Mouse (Mus musculus): ENCODE data around the gene Zfp706.
"Not testable (repeated sequence)": the region's sequence is repeated elsewhere in the genome, so short reads cannot be mapped to it uniquely, and the experiment has no call there.

Zfp706 gene

GRCm38 (mm10) chr15:37011316-37011715 is 3.7 kb upstream of the Zfp706 start:
- no peak for DNase-seq (ENCODE audit: low read depth, low spot score)

- DNase-seq (ENCODE audit: low read depth, low spot score), result no peak
These were observed 973 bp upstream of the Zfp706 start for GRCm38 (mm10) chr15:37008546-37008945.

- no peak for DNase-seq (ENCODE audit: low read depth, low spot score)
These were observed 416 bp upstream of the Zfp706 start for GRCm38 (mm10) chr15:37007959-37008419.

GRCm38 (mm10) chr15:37006475-37007164 is 953 bp downstream of the Zfp706 start:
- no peak for DNase-seq (ENCODE audit: low read depth, low spot score)

- DNase-seq (ENCODE audit: low read depth, low spot score), result no peak
These were observed 1.6 kb downstream of the Zfp706 start for GRCm38 (mm10) chr15:37005793-37006474.

- DNase-seq (ENCODE audit: low read depth, low spot score), result no peak
These were observed 2.7 kb downstream of the Zfp706 start for GRCm38 (mm10) chr15:37004858-37005257.

GRCm38 (mm10) chr15:37002276-37002675 is 5.3 kb downstream of the Zfp706 start:
- no peak for DNase-seq (ENCODE audit: low read depth, low spot score)

GRCm38 (mm10) chr15:36999602-37000001 is 8.0 kb downstream of the Zfp706 start:
- DNase-seq (ENCODE audit: low read depth, low spot score), result not testable (repeated sequence)

- DNase-seq (ENCODE audit: low read depth, low spot score), result no peak
These were observed 12.4 kb downstream of the Zfp706 start for GRCm38 (mm10) chr15:36995166-36995565.

GRCm38 (mm10) chr15:36994665-36995064 is 12.9 kb downstream of the Zfp706 start:
- no peak for DNase-seq (ENCODE audit: low read depth, low spot score)

- DNase-seq (ENCODE audit: low read depth, low spot score), result no peak
These were observed 14.0 kb downstream of the Zfp706 start for GRCm38 (mm10) chr15:36993435-36994178.

GRCm38 (mm10) chr15:36991353-36991752 is 16.2 kb downstream of the Zfp706 start:
- DNase-seq (ENCODE audit: low read depth, low spot score), result no peak

- no peak for DNase-seq (ENCODE audit: low read depth, low spot score)
These were observed 17.7 kb downstream of the Zfp706 start for GRCm38 (mm10) chr15:36989922-36990321.

- no peak for DNase-seq (ENCODE audit: low read depth, low spot score)
These were observed 18.9 kb downstream of the Zfp706 start for GRCm38 (mm10) chr15:36988718-36989115.

- no peak for DNase-seq (ENCODE audit: low read depth, low spot score)
These were observed 19.4 kb downstream of the Zfp706 start for GRCm38 (mm10) chr15:36987976-36988717.

GRCm38 (mm10) chr15:36987211-36987877 is 20.2 kb downstream of the Zfp706 start:
- peak; percentile 85 for DNase-seq (ENCODE audit: low read depth, low spot score)

GRCm38 (mm10) chr15:36985567-36985925 is 22.0 kb downstream of the Zfp706 start:
- no peak for DNase-seq (ENCODE audit: low read depth, low spot score)

GRCm38 (mm10) chr15:36984921-36985566 is 22.5 kb downstream of the Zfp706 start:
- DNase-seq (ENCODE audit: low read depth, low spot score), result no peak

- no peak for DNase-seq (ENCODE audit: low read depth, low spot score)
These were observed 24.1 kb downstream of the Zfp706 start for GRCm38 (mm10) chr15:36983455-36983854.

- no peak for DNase-seq (ENCODE audit: low read depth, low spot score)
These were observed 27.3 kb downstream of the Zfp706 start for GRCm38 (mm10) chr15:36980238-36980637.

All from telencephalon, adult 2 months (tissue).